ENCODE assay signal across 10 mouse cellular contexts in genomic region chr10:127594405-127594804, GRCm38 (mm10). TPM values are rescaled to one million over a fixed set of nuclear protein-coding genes. Genes with fewer than 3 reads are reported as not detected.
DNase-seq lines count a peak whose midpoint lies in the region; ATAC-seq and TF ChIP-seq lines count a peak whose summit lies in the region.
"Had no signal": no experiment of that assay in that cellular context is flagged by ENCODE, and none has a peak within 500 bp of the region (broad histone marks: within the 10 kb centered on the region; RNA-seq: fewer than 3 reads in every experiment).

No protein-coding gene starts in this region.

- no peaks in the 10 kb centered on the region for H3K9me3 ChIP-seq in heart, embryonic 13.5 days
- H3K9me3 ChIP-seq in lung, embryonic 16.5 days (ENCODE audit: control insufficient read depth, low read length): no peaks in the 10 kb centered on the region
- no peaks in the 10 kb centered on the region for H3K9me3 ChIP-seq in intestine, postnatal 0 days (ENCODE audit: control insufficient read depth)
- H3K9me3 ChIP-seq: hindbrain, embryonic 10.5 days; limb, embryonic 13.5 days had no signal

- no peak overlapping the region for H3K4me3 ChIP-seq in heart, embryonic 13.5 days
- H3K4me3 ChIP-seq in lung, embryonic 16.5 days (ENCODE audit: low read length): no peak overlapping the region
- no peak overlapping the region for H3K4me3 ChIP-seq in intestine, postnatal 0 days (ENCODE audit: low read depth, low read length)
- H3K4me3 ChIP-seq: hindbrain, embryonic 10.5 days; limb, embryonic 13.5 days had no signal

- DNase-seq in heart, postnatal 36 days: no peak
- DNase-seq in lung, postnatal 4 days: no peak
- DNase-seq in testis, postnatal 14 days (ENCODE audit: low spot score): peak; percentile 49
- no peak for DNase-seq in thymus, postnatal 10 days (ENCODE audit: low spot score in 2 of 2)

- no peak overlapping the region; the same call in 1 of the 2 replicates for H3K9ac ChIP-seq in heart, embryonic 13.5 days
- H3K9ac ChIP-seq in lung, embryonic 16.5 days (ENCODE audit: low read length): no peak overlapping the region
- no peak overlapping the region for H3K9ac ChIP-seq in intestine, postnatal 0 days (ENCODE audit: low read depth, low read length)
- H3K9ac ChIP-seq: limb, embryonic 13.5 days had no signal

- H3K27me3 ChIP-seq in heart, embryonic 13.5 days (replicated peaks): no peaks in the 10 kb centered on the region
- H3K27me3 ChIP-seq in lung, embryonic 16.5 days (ENCODE audit: control insufficient read depth, insufficient read depth, low read depth, low read length): no peaks in the 10 kb centered on the region
- H3K27me3 ChIP-seq in intestine, postnatal 0 days (replicated peaks; ENCODE audit: control insufficient read depth, insufficient read depth, low read length): no peaks in the 10 kb centered on the region
- H3K27me3 ChIP-seq: CH12.LX; limb, embryonic 13.5 days had no signal

- TF ChIP-seq CTCF in intestine, postnatal 0 days (IDR thresholded peaks at IDR 0.05; ENCODE audit: low read depth): no peak

- H3K36me3 ChIP-seq in heart, embryonic 13.5 days: peaks cover 41% of the 10 kb centered on the region
- peaks cover 16% of the 10 kb centered on the region for H3K36me3 ChIP-seq in lung, embryonic 16.5 days (ENCODE audit: control insufficient read depth, insufficient read depth, low read length)
- peaks cover 53% of the 10 kb centered on the region for H3K36me3 ChIP-seq in intestine, postnatal 0 days (ENCODE audit: control insufficient read depth, insufficient read depth)

- WGBS in heart, embryonic 13.5 days: 54% methylated on average over 8 of the region's 8 CpGs
- WGBS in lung, embryonic 16.5 days: 46% methylated on average over 8 of the region's 8 CpGs
- 61% methylated on average over 8 of the region's 8 CpGs for WGBS in intestine, postnatal 0 days

- intact Hi-C loops in heart, postnatal 36 days (cut with DNase I): no loop called here

- H3K27ac ChIP-seq in heart, embryonic 13.5 days (replicated peaks): 0 out of 2 replicates have a peak overlapping the region, but pooled peaks have one; percentile 15
- peak overlapping the region; percentile 51 for H3K27ac ChIP-seq in lung, embryonic 16.5 days (ENCODE audit: low read length)
- peak overlapping the region; percentile 50; the same call in 1 of the 2 replicates for H3K27ac ChIP-seq in intestine, postnatal 0 days (ENCODE audit: low read depth, low read length)
- H3K27ac ChIP-seq: hindbrain, embryonic 10.5 days; limb, embryonic 13.5 days had no signal

- no peak for ATAC-seq in heart, embryonic 13.5 days (ENCODE audit: extremely low read depth, insufficient number of reproducible peaks, low FRiP score, low TSS enrichment)
- ATAC-seq in lung, embryonic 16.5 days (ENCODE audit: low read depth): no peak
- ATAC-seq in intestine, postnatal 0 days: no peak

- no peak overlapping the region for H3K4me2 ChIP-seq in heart, embryonic 13.5 days
- no peak overlapping the region for H3K4me2 ChIP-seq in lung, embryonic 16.5 days (ENCODE audit: low read depth, low read length)
- no peak overlapping the region for H3K4me2 ChIP-seq in intestine, postnatal 0 days (replicated peaks; ENCODE audit: low read depth)
- H3K4me2 ChIP-seq: limb, embryonic 13.5 days had no signal

- H3K4me1 ChIP-seq in heart, embryonic 13.5 days: peaks cover 86% of the 10 kb centered on the region
- H3K4me1 ChIP-seq in lung, embryonic 16.5 days (replicated peaks; ENCODE audit: control insufficient read depth, insufficient read depth, low read length): peaks cover 73% of the 10 kb centered on the region
- H3K4me1 ChIP-seq in intestine, postnatal 0 days (replicated peaks; ENCODE audit: control insufficient read depth, insufficient read depth, low read length): peaks cover 15% of the 10 kb centered on the region

RNA-seq across cellular contexts. Expression of gene Lrp1, which starts 26.5 kb away (rescaled TPM):
- 30.7 and 37.9 TPM in 2 replicates for polyA plus RNA-seq in heart, embryonic 13.5 days (2015; fragmentation: Nextera tagmentation; extraction: Ambion mirVana)
- total RNA-seq in heart, postnatal 36 days (2021): 10 to 100 TPM; 73.4 to 88.6 TPM
- polyA plus RNA-seq in lung, embryonic 16.5 days (2015; fragmentation: Nextera tagmentation; extraction: Ambion mirVana): 78.9 and 83.6 TPM in 2 replicates
- polyA plus RNA-seq in intestine, postnatal 0 days (2015; fragmentation: Nextera tagmentation; extraction: Ambion mirVana): 28.9 and 33.4 TPM in 2 replicates

RNA-seq across cellular contexts. Expression of gene Stat6, which starts 48.4 kb away (rescaled TPM):
- 24.5 and 24.6 TPM in 2 replicates for polyA plus RNA-seq in heart, embryonic 13.5 days (2015; fragmentation: Nextera tagmentation; extraction: Ambion mirVana)
- total RNA-seq in heart, postnatal 36 days (2021): 10 to 100 TPM; 42.3 to 46.0 TPM
- 47.4 and 49.2 TPM in 2 replicates for polyA plus RNA-seq in lung, embryonic 16.5 days (2015; fragmentation: Nextera tagmentation; extraction: Ambion mirVana)
- polyA plus RNA-seq in intestine, postnatal 0 days (2015; fragmentation: Nextera tagmentation; extraction: Ambion mirVana): 27.1 and 29.2 TPM in 2 replicates
